Mouse (Mus musculus) midbrain, embryonic 12.5 days (tissue): ENCODE measurements around the gene Chd2. TPM values are rescaled to one million over a fixed set of nuclear protein-coding genes. Genes with fewer than 3 reads are reported as not detected.

ENCODE experiments used
- ATAC-seq: fragments of 200-750 bp; cut with Nextera tagmentation; 2 replicates; pipeline ENCODE4 v1.8.0; 2017; ENCODE audit warnings: low read depth, moderate TSS enrichment, moderate library complexity; ENCODE audit not compliant: low FRiP score
- H3K27ac ChIP-seq: fragments of 300-500 bp; sonication (generic); replicated peaks from 2 replicates; pipeline ENCODE4 v1.5.1; 2016; ENCODE audit warnings: mild to moderate bottlenecking
- H3K27me3 ChIP-seq: fragments of 300-500 bp; sonication (generic); 2 replicates; pipeline ENCODE4 v1.6.1; 2016; ENCODE audit warnings: mild to moderate bottlenecking
- H3K36me3 ChIP-seq: fragments of 300-500 bp; sonication (generic); 2 replicates; pipeline ENCODE4 v1.6.1; 2016
- H3K4me1 ChIP-seq: fragments of 300-500 bp; sonication (generic); 2 replicates; pipeline ENCODE4 v1.6.1; 2016
- H3K4me2 ChIP-seq: fragments of 300-500 bp; sonication (generic); replicated peaks from 2 replicates; pipeline ENCODE4 v1.6.1; 2016; ENCODE audit warnings: mild to moderate bottlenecking, moderate library complexity
- H3K4me3 ChIP-seq: fragments of 300-500 bp; sonication (generic); 2 replicates; pipeline ENCODE4 v1.5.1; 2016; ENCODE audit warnings: mild to moderate bottlenecking
- H3K9ac ChIP-seq: fragments of 300-500 bp; sonication (generic); replicated peaks from 2 replicates; pipeline ENCODE4 v1.6.1; 2016; ENCODE audit warnings: mild to moderate bottlenecking, moderate library complexity
- H3K9me3 ChIP-seq: fragments of 300-500 bp; sonication (generic); 2 replicates; pipeline ENCODE4 v1.6.1; 2016; ENCODE audit warnings: mild to moderate bottlenecking
- WGBS: fragments of 180-500 bp; shearing (Covaris S2); methylation state at CpG from one replicate; pipeline ENCODE4 v1.1.7; 2016; 5-methylcytosine and 5-hydroxymethylcytosine counted together
- polyA plus RNA-seq: library from polyadenylated mRNA; unstranded; fragments of >200 nt; fragmentation: Nextera tagmentation; extraction: Ambion mirVana; gene quantifications from 2 replicates; pipeline ENCODE4 v1.2.1, GENCODE M21; 2016

Gene Chd2
- polyA plus RNA-seq, 1 experiment from 2014 or later = 54.8 TPM

DNA sequence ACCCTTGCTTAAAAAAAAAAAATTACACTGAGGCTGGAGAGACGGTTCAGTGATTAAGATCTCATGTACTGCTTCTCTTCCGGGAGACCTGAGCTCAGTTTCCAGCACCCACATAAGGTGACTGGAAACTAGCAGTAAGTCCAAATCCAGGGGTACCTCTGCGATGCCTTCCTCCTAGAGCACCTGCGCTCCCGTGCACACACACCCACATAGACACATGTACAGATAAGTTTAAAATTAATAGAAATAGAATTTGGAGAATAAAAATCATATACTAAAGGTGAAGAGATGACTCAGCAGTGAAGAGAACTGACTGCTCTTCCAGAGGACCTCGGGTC is 18.2 kb upstream of the Chd2 start:
- peak overlapping the region; percentile 57 for H3K4me2 ChIP-seq
- WGBS = 86% methylated on average over 6 of the region's 6 CpGs
- no peak overlapping the region for H3K9ac ChIP-seq
- no peak overlapping the region for H3K4me3 ChIP-seq
- no peak overlapping the region for H3K27ac ChIP-seq
- peaks cover 9% of the 10 kb centered on the region for H3K4me1 ChIP-seq
- no peaks in the 10 kb centered on the region for H3K27me3 ChIP-seq
- H3K36me3 ChIP-seq = no peaks in the 10 kb centered on the region
- no peaks in the 10 kb centered on the region for H3K9me3 ChIP-seq
- no peak for ATAC-seq

DNA sequence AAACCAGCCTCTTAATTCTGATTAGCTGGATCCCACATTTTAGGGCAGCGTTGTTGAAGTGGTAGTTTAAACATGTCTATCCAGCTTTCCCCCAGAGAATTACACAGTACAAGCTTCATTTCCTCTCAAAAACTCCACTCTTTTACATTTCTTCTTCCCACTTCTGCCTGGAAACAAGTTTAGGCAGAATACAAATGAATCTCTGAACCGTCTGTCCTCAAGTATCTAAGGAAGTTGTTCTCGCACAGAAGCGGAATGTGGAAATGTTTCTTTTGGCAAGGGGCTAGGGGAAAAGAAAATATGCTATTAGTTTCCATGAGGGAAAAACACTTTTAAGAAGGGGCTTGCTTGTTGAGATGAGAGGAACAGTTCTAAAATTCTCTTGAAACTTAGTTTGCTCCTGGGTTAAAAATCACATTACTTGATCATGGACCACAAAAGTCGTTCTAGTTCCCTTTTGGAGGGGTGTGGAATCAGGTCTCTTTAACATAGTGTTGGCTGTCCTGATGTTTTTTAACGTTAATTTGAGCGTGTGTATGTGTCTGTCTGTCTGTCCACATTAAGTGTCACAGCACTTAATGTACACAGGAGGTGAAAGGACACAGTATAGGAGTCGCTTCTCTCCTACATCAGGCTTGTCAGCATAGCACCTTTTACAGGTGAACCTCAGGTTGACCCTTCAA is 17.7 kb upstream of the Chd2 start:
- H3K9ac ChIP-seq = peak overlapping the region; percentile 56
- peak overlapping the region; percentile 57 for H3K4me2 ChIP-seq
- H3K9me3 ChIP-seq = no peaks in the 10 kb centered on the region
- no peak for ATAC-seq
- H3K36me3 ChIP-seq = no peaks in the 10 kb centered on the region
- no peaks in the 10 kb centered on the region for H3K27me3 ChIP-seq
- 40% methylated on average over 8 of the region's 8 CpGs for WGBS
- peak overlapping the region; percentile 98 for H3K4me3 ChIP-seq
- H3K27ac ChIP-seq = peak overlapping the region; percentile 100
- H3K4me1 ChIP-seq = peaks cover 9% of the 10 kb centered on the region

DNA sequence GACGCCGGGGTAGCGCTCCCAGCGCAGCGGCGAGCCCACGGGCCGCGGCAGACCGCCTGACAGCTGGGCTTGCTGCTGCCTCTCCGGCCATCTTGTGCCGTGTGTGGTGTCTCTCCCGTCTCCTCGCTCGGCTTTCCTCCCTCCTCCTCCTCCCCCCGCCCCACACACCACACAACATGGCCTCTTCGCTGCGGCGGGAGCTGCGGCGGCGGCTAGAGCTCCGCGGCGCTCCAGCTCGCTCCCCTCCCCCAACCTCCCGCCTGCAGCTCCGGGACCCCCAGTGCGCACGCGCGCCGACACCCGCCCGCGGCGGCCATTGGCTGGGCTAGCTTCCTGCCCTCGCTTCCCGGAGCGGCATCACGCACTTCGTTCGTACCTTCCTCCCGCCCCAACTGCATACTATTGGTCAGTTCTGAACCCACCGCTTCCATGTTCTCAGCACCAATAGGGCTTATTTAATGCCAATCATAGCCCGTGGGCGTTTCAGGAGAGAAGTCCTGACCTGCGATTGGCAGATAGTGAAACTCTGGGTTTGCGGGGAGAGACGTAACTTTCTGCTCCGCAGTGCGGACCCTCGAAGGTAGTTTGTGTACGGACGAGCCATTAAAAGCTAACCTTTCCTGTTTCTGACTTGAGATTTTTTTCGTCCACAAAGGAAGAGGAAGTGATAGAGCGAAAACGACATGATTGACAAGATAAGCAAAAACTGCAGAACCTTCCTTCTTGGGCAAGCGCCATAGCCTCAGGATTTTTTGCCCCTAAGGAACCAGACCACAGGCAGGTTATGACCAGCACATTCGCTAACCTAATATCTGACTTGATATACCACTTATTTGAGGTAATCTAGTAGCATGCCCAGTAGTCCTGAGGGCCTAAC is 16.9 kb upstream of the Chd2 start:
- Histone ChIP-seq H3K27me3 (no peaks in the 10 kb centered on the region), H3K27ac (peak overlapping the region; percentile 100), H3K4me1 (peaks cover 9% of the 10 kb centered on the region), H3K4me2 (peak overlapping the region; percentile 57), H3K36me3 (no peaks in the 10 kb centered on the region), H3K9me3 (no peaks in the 10 kb centered on the region), H3K4me3 (peak overlapping the region; percentile 98), H3K9ac (peak overlapping the region; percentile 100)
- peak; percentile 100 for ATAC-seq
- WGBS = under 1% methylated on average over 58 of the region's 60 CpGs

DNA sequence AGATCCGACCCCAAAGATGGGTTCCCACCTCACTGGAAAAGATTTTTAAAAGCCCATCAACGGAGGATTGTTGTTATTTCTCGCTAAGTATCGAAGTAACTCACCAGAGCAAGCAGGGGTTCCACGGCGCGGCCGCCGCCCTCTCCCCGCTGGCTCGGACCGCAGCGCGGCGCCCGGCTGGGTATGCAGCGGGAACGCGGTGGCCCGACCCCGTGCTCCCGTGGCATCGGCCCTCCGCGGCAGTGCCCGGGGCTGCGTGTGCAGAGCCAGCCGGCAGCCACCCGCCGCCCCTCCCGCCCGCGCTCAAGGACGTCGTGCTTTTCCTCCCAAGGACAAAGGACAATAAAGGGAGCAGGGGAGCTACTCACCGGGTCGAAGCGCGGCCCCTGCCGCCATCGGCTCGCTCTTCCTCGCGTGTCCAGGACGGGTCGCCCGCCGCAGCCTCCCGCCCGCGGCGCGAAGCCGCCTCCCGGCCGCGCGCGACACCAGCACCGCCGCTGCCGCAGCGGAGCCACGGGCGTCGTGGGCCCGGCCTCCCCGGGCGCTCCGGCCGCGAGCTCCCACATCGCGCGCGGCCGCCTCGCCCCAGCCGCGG is 16.1 kb upstream of the Chd2 start:
- peaks cover 10% of the 10 kb centered on the region for H3K4me1 ChIP-seq
- H3K4me2 ChIP-seq = peak overlapping the region; percentile 57
- H3K27ac ChIP-seq = peak overlapping the region; percentile 100
- ATAC-seq = peak; percentile 1
- H3K27me3 ChIP-seq = no peaks in the 10 kb centered on the region
- no peaks in the 10 kb centered on the region for H3K9me3 ChIP-seq
- 0 out of 2 replicates have a peak, but pooled peaks cover 1% of the 10 kb centered on the region for H3K36me3 ChIP-seq
- H3K4me3 ChIP-seq = peak overlapping the region; percentile 98
- WGBS = under 1% methylated on average over 52 of the region's 80 CpGs
- peak overlapping the region; percentile 100 for H3K9ac ChIP-seq

DNA sequence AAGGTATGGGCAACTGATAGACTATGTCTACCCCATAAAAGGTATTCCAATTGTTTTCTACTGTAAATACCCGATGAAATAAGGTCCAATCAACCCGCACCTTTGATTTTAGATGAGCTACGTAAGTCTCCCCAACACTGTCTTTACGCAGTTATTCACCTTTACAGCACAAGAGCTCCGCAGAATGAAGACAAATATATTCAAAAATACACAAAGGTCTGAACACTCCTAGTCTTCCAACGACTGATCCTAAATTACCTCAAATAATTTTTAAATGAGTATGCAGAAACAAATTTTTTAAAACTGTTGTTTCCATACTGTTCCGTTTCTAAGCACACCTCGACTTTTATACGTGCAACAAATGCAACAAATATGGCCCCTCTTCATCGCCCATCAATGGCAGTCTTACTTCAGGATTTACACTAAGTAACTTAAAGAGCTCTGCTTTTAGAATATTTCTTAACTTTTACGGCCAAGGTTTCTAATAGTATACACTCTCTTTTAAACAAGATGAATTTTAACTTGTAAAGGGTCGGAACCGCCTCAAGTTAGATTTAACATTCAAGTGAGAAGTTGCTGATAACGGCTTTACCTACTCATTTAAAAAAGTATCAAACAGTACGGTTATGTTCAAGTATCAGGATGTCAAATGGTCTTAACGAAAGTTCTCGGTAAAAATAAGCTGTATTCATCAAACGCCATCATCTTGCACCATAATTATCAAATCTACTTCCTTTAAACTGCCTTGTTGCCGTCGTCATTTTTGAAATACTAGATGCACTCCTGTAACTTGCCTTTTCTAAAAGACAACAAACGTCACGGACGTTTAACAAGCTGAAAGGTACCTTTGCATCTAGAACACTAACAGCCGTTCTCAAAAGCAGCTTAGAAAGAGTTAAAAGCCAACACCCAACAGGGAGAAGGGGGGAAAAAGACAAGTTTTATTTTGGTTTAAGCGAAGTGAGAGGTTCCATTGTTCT is 15.3 kb upstream of the Chd2 start:
- WGBS = under 1% methylated on average over 25 of the region's 25 CpGs
- Histone ChIP-seq H3K27ac (peak overlapping the region; percentile 100), H3K4me2 (peak overlapping the region; percentile 57), H3K4me3 (peak overlapping the region; percentile 98), H3K27me3 (no peaks in the 10 kb centered on the region), H3K4me1 (peaks cover 12% of the 10 kb centered on the region), H3K9me3 (no peaks in the 10 kb centered on the region), H3K9ac (peak overlapping the region; percentile 100), H3K36me3 (peaks cover 7% of the 10 kb centered on the region; the same call in 1 of the 2 replicates)
- no peak for ATAC-seq

DNA sequence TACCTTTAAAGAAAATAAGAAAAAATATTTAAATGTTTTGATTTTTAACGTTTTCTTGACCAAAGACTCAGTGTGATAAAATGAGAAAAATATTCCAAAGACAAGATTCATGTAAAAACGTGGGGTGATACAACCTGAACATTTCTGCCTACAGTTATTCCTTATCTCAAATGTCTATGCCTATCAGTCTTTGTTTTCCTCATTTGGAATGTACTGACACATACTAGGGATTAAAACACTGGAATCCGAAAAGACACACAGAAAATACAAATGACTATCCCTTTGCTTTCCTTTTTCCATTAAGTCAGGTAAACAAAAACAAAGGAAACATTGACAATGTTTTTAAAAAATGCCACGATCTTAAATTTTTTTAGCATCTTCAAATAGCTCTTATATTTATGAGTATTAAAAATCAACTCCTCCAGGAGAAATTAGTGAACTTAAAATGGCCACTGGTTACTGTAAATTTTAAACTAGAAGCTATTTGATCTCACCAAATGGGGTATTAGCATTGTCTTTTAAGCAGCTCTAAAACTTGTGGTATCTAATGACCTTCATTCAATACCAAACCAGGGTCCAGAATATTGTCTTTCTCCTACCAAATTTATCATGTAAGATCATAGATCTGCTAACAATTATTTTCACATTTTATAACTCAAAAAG is 14.4 kb upstream of the Chd2 start:
- Histone ChIP-seq H3K9ac (peak overlapping the region; percentile 100), H3K27me3 (no peaks in the 10 kb centered on the region), H3K4me2 (peak overlapping the region; percentile 57), H3K4me3 (peak overlapping the region; percentile 98), H3K36me3 (peaks cover 7% of the 10 kb centered on the region; the same call in 1 of the 2 replicates), H3K9me3 (no peaks in the 10 kb centered on the region), H3K27ac (no peak overlapping the region), H3K4me1 (peaks cover 12% of the 10 kb centered on the region)
- WGBS = 18% methylated on average over 4 of the region's 4 CpGs
- ATAC-seq = no peak

DNA sequence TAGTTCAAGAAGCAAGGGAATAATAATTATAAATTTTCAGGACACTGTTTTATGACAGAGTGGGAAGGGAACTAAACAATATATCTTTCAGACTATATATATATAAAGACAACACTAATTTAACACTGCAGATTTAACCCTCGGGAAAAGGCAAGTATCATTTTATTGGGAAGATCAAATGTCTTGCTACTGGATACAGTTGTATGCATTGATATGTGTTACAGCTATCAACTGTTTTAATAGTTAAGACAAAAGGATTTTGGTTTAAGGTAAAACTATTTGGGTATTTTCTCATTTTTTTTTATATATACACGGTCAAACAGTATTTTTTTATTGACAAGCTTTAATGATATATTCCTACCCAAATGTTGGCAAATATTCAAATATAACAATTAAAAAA is 13.2 kb upstream of the Chd2 start:
- H3K4me3 ChIP-seq = no peak overlapping the region
- ATAC-seq = no peak

DNA sequence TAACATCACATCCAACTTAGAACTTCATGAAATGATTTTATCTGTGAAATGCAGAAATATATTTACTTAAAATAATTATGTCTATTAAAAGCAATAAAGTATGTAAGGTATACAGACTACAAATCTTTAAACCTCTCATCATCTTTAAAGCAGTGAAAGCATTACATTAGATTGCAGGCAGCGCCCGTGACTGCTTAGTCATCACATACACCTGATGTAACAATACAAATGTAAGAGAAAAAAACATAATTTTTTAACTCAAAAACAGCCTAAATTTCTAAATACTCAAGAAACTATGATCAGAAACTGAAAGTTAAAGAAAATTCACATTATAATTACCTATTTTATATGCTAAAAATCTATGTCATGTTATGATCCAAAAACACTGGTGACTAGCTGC is 11.5 kb upstream of the Chd2 start:
- H3K9ac ChIP-seq = no peak overlapping the region
- no peaks in the 10 kb centered on the region for H3K27me3 ChIP-seq
- no peak for ATAC-seq
- no peaks in the 10 kb centered on the region for H3K9me3 ChIP-seq
- H3K27ac ChIP-seq = no peak overlapping the region
- 60% methylated on average over 2 of the region's 2 CpGs for WGBS
- H3K4me1 ChIP-seq = peaks cover 8% of the 10 kb centered on the region
- H3K4me2 ChIP-seq = no peak overlapping the region; the same call in 1 of the 2 replicates
- H3K4me3 ChIP-seq = no peak overlapping the region
- H3K36me3 ChIP-seq = peaks cover 28% of the 10 kb centered on the region

More for the DNA sequence above, 13.2 kb upstream of the Chd2 start:
- Histone ChIP-seq H3K4me1 (peaks cover 12% of the 10 kb centered on the region), H3K27me3 (no peaks in the 10 kb centered on the region), H3K9ac (no peak overlapping the region), H3K27ac (no peak overlapping the region), H3K4me2 (no peak overlapping the region), H3K9me3 (no peaks in the 10 kb centered on the region), H3K36me3 (peaks cover 16% of the 10 kb centered on the region)
- WGBS = 74% methylated on average over 2 of the region's 2 CpGs

DNA sequence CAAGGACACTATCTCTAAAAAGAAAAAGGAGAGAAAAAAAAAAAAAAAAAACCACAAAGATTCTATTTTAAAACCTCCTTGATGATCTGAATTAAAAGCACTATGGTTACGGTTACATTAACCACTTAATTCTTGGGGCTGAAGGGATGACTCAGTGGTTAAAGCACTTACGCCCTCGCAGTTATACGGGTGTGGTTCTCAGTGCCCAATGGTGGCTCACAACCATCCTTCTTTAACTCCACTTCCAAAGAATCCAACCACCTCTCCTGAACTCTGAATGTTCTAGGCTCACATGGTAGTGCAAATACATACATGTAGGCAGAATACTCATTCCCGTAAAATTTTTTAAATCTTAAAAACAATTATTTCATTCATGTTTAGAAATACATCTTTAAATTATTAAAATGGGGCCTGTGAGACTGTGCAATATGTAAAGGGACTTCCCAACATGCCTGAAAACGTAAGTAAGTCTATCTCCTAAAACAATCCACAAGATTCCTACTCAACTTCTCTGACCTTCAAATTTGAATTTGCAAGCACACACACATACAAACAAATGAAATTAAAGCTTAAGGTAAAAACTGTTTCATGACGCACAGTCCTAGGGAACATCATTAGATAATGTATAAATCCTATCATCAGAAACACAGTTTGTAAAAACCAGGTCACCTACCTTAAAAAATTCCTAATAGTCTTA is 10.6 kb upstream of the Chd2 start:
- Histone ChIP-seq H3K4me2 (peak overlapping the region; percentile 32; the same call in 1 of the 2 replicates), H3K4me3 (no peak overlapping the region), H3K27me3 (no peaks in the 10 kb centered on the region), H3K36me3 (peaks cover 31% of the 10 kb centered on the region), H3K9ac (no peak overlapping the region), H3K9me3 (no peaks in the 10 kb centered on the region), H3K27ac (no peak overlapping the region), H3K4me1 (peaks cover 8% of the 10 kb centered on the region)
- WGBS = 93% methylated on average over 7 of the region's 7 CpGs
- ATAC-seq = no peak

DNA sequence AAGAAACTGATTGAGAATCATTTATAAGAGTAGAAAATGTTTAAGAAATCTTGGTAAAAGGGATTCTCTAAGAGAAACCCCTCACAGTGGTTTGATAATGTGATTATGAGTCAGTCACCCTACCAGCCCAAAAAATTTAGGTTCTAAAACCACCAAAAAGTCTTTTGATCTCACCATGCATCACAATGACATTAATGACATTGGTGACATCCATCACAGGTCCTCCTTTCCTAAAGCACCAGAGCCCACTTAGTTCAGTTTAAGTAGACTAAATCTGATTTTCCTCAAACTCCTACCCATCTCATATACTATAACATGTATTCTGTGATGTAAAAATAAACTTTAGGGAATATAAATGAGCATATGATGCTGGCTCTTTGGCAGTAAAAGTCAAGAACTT is 9.7 kb upstream of the Chd2 start:
- H3K36me3 ChIP-seq = peaks cover 36% of the 10 kb centered on the region

More for the DNA sequence above, 9.7 kb upstream of the Chd2 start:
- Histone ChIP-seq H3K27me3 (no peaks in the 10 kb centered on the region), H3K27ac (no peak overlapping the region), H3K9ac (no peak overlapping the region), H3K4me3 (no peak overlapping the region), H3K9me3 (no peaks in the 10 kb centered on the region), H3K4me2 (no peak overlapping the region), H3K4me1 (peaks cover 14% of the 10 kb centered on the region)
- ATAC-seq = no peak
